10 mouse cellular contexts compared by ENCODE assay signal in genomic region chr2:142838118-142838517, GRCm38 (mm10).
DNase-seq lines count a peak whose midpoint lies in the region; ATAC-seq and TF ChIP-seq lines count a peak whose summit lies in the region.
"Had no signal": no experiment of that assay in that cellular context is flagged by ENCODE, and none has a peak within 500 bp of the region (broad histone marks: within the 10 kb centered on the region; RNA-seq: fewer than 3 reads in every experiment).

No protein-coding gene starts in this region.

- no peaks in the 10 kb centered on the region for H3K27me3 ChIP-seq in lung, embryonic 14.5 days (ENCODE audit: insufficient read depth, low read length)
- H3K27me3 ChIP-seq in heart, embryonic 15.5 days: no peaks in the 10 kb centered on the region
- no peaks in the 10 kb centered on the region for H3K27me3 ChIP-seq in stomach, embryonic 16.5 days (ENCODE audit: control insufficient read depth, insufficient read depth, low read length)
- H3K27me3 ChIP-seq: forebrain, embryonic 12.5 days had no signal

- TF ChIP-seq CTCF in lung, embryonic 14.5 days (IDR thresholded peaks at IDR 0.05; ENCODE audit: low read depth): no peak
- no peak for TF ChIP-seq CTCF in lung, adult 2 months (IDR thresholded peaks at IDR 0.05; ENCODE audit: insufficient read depth, low read length)

- 27% methylated on average over 1 of the region's 1 CpGs for WGBS in lung, embryonic 14.5 days
- 49% methylated on average over 1 of the region's 1 CpGs for WGBS in lung, adult 2 months
- 58% methylated on average over 1 of the region's 1 CpGs for WGBS in heart, embryonic 15.5 days
- WGBS in stomach, embryonic 16.5 days: 24% methylated on average over 1 of the region's 1 CpGs

- no peak overlapping the region for H3K4me2 ChIP-seq in lung, embryonic 14.5 days
- no peak overlapping the region for H3K4me2 ChIP-seq in heart, embryonic 15.5 days
- no peak overlapping the region for H3K4me2 ChIP-seq in stomach, embryonic 16.5 days (ENCODE audit: low read depth, low read length)
- H3K4me2 ChIP-seq: forebrain, embryonic 12.5 days; hindbrain, embryonic 14.5 days had no signal

- H3K4me1 ChIP-seq in lung, embryonic 14.5 days (ENCODE audit: insufficient read depth): peaks cover 7% of the 10 kb centered on the region; the same call in 1 of the 2 replicates
- H3K4me1 ChIP-seq in lung, adult 2 months (ENCODE audit: control insufficient read depth, insufficient read depth, low read length): peaks cover 3% of the 10 kb centered on the region; the same call in 1 of the 2 replicates
- no peaks in the 10 kb centered on the region for H3K4me1 ChIP-seq in heart, embryonic 15.5 days (replicated peaks)
- 0 out of 2 replicates have a peak, but pooled peaks cover 3% of the 10 kb centered on the region for H3K4me1 ChIP-seq in stomach, embryonic 16.5 days (ENCODE audit: control insufficient read depth, insufficient read depth, low read length)

- no peak for TF ChIP-seq POLR2A in lung, adult 2 months (IDR thresholded peaks at IDR 0.05; ENCODE audit: borderline replicate concordance, extremely low read depth, low read depth, low read length)

- peak; percentile 92 for ATAC-seq in lung, embryonic 14.5 days (ENCODE audit: insufficient read depth)
- ATAC-seq in heart, embryonic 15.5 days (replicated peaks; ENCODE audit: insufficient number of reproducible peaks, insufficient read depth, low FRiP score, low read depth): no peak; the same call in 1 of the 2 replicates
- peak; percentile 82 for ATAC-seq in stomach, embryonic 16.5 days (ENCODE audit: insufficient read depth, low FRiP score)

- H3K9ac ChIP-seq in lung, embryonic 14.5 days: no peak overlapping the region
- no peak overlapping the region for H3K9ac ChIP-seq in heart, embryonic 15.5 days
- H3K9ac ChIP-seq in stomach, embryonic 16.5 days (ENCODE audit: low read length): no peak overlapping the region
- H3K9ac ChIP-seq: forebrain, embryonic 12.5 days; hindbrain, embryonic 14.5 days had no signal

- peak; percentile 96 for DNase-seq in lung, embryonic 14.5 days
- no peak for DNase-seq in lung, adult 2 months
- DNase-seq in kidney, postnatal 4 days: peak; percentile 24 to 29
- no peak for DNase-seq in cerebellum, postnatal 36 days
- no peak for DNase-seq in thymus, postnatal 36 days
- DNase-seq: cerebellum, adult 8-10 months had no signal

- no peak overlapping the region for H3K4me3 ChIP-seq in lung, embryonic 14.5 days (ENCODE audit: low read depth, low read length)
- no peak overlapping the region for H3K4me3 ChIP-seq in lung, adult 2 months (replicated peaks; ENCODE audit: extremely low read depth, low read depth, low read length)
- no peak overlapping the region for H3K4me3 ChIP-seq in heart, embryonic 15.5 days
- no peak overlapping the region for H3K4me3 ChIP-seq in stomach, embryonic 16.5 days (replicated peaks; ENCODE audit: low read length)
- H3K4me3 ChIP-seq: forebrain, embryonic 12.5 days had no signal

- no peaks in the 10 kb centered on the region for H3K36me3 ChIP-seq in lung, embryonic 14.5 days (ENCODE audit: insufficient read depth)
- no peaks in the 10 kb centered on the region for H3K36me3 ChIP-seq in heart, embryonic 15.5 days
- no peaks in the 10 kb centered on the region for H3K36me3 ChIP-seq in stomach, embryonic 16.5 days (ENCODE audit: control insufficient read depth, insufficient read depth, low read length)
- H3K36me3 ChIP-seq: forebrain, embryonic 12.5 days had no signal

- H3K9me3 ChIP-seq in lung, embryonic 14.5 days (ENCODE audit: low read depth, low read length): no peaks in the 10 kb centered on the region
- no peaks in the 10 kb centered on the region for H3K9me3 ChIP-seq in heart, embryonic 15.5 days (replicated peaks)
- no peaks in the 10 kb centered on the region for H3K9me3 ChIP-seq in stomach, embryonic 16.5 days (replicated peaks; ENCODE audit: control insufficient read depth, low read length)
- H3K9me3 ChIP-seq: forebrain, embryonic 12.5 days had no signal

- peak overlapping the region; percentile 83; the same call in 1 of the 2 replicates for H3K27ac ChIP-seq in lung, embryonic 14.5 days (ENCODE audit: low read depth)
- H3K27ac ChIP-seq in heart, embryonic 15.5 days: peak overlapping the region; percentile 39; the same call in 1 of the 2 replicates
- peak overlapping the region; percentile 30 for H3K27ac ChIP-seq in stomach, embryonic 16.5 days (ENCODE audit: low read length)
- H3K27ac ChIP-seq: forebrain, embryonic 12.5 days; hindbrain, embryonic 14.5 days had no signal

Comparison
In these comparisons a context has a peak if more than half of its experiments do, and no peak if none do; other contexts are left out.
1. DNase-seq: peak in lung, embryonic 14.5 days (single experiment) and kidney, postnatal 4 days (2 of 2); none in lung, adult 2 months (single experiment), cerebellum, postnatal 36 days (0 of 2) and thymus, postnatal 36 days (0 of 2).
2. H3K27ac ChIP-seq: peak in every context shown above with its lines; median percentile 83 in lung, embryonic 14.5 days; 39 in heart, embryonic 15.5 days; 30 in stomach, embryonic 16.5 days.